Mouse (Mus musculus): ENCODE measurements around the gene Adgrb2. TPM values are rescaled to one million over a fixed set of nuclear protein-coding genes. Genes with fewer than 3 reads are reported as not detected.
A peak's percentile ranks its signal among the peaks of the same experiment; 100 is the strongest.

Adgrb2 gene
- polyA plus RNA-seq, 1 experiment from 2014 or later: 2.1 TPM

DNA sequence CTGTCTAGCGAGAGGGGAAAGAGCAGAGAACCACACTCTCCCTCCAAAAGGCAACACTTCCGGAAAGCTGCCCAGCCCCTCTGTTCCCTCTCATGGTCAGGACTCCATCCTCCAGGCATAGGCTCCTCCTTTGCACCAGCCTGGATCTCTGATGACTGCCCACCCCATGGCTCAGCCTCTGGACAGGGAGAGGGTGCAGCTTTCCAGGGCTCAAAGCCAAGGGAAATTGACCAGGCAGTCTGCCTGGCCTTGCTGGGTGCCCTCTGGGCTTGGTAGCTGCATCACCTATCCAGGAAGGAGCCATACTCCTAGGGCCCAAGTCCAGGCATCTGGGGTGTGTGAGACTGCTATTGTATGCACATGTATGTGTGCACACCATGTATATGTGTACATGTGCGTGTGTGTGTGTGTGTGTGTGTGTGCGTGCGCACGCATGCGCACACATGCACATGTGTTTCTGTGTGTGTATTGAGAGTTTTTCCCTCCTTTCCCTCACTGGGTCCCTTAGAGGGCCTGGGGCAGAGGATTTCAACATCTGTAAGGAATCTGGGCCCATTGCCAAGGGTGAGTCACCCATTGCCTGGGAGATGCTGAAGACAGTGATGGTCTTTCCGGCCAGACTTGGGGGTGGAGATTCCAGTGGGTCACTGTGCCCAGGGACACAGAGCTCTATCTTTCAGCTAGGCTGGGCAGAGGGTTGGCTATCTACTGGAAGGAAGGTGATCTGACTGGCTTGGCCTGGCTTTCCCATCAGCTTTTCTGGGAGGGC lies 65.6 kb downstream of the Adgrb2 start:
- no peak overlapping the region for H3K27ac ChIP-seq (replicated peaks; ENCODE audit: low read depth, low read length)
- no peak overlapping the region for H3K4me3 ChIP-seq (ENCODE audit: low read depth, low read length)
- no peaks in the 10 kb centered on the region for H3K27me3 ChIP-seq (ENCODE audit: control insufficient read depth, insufficient read depth, low read length)
- H3K9ac ChIP-seq (replicated peaks; ENCODE audit: low read length): no peak overlapping the region
- no peak for DNase-seq (ENCODE audit: low spot score)
- H3K4me2 ChIP-seq (ENCODE audit: low read depth, low read length): no peak overlapping the region
- peaks cover 7% of the 10 kb centered on the region for H3K4me1 ChIP-seq (ENCODE audit: control insufficient read depth, insufficient read depth, low read length)
- 83% methylated on average over 8 of the region's 8 CpGs for WGBS
- ATAC-seq (replicated peaks; ENCODE audit: insufficient number of reproducible peaks, low FRiP score, low TSS enrichment, low read depth): no peak
- no peaks in the 10 kb centered on the region for H3K9me3 ChIP-seq (replicated peaks; ENCODE audit: control insufficient read depth, low read length)
- no peaks in the 10 kb centered on the region for H3K36me3 ChIP-seq (replicated peaks; ENCODE audit: control insufficient read depth, insufficient read depth, low read depth, low read length)

DNA sequence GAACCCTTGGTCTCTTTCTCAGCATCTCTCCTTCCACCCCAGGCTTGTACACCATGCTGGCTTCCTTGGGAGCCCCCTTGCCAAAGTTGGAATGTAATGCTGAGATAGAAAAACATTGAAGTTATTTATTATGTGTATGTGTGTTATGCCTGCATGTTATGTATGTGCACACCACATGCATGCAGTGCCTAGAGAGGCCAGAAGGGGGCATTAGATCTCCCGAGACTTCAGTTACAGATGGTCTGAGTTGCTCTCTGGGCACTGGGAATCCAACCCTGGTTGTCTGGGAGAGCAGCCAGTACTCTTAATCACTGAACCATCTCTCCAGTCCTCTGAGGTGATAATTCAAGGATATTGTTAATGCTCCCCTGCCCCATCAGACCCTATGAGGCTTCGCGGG lies 67.6 kb downstream of the Adgrb2 start:
- Histone ChIP-seq H3K9me3 (replicated peaks; ENCODE audit: control insufficient read depth, low read length) (no peaks in the 10 kb centered on the region), H3K36me3 (replicated peaks; ENCODE audit: control insufficient read depth, insufficient read depth, low read depth, low read length) (no peaks in the 10 kb centered on the region), H3K27me3 (ENCODE audit: control insufficient read depth, insufficient read depth, low read length) (no peaks in the 10 kb centered on the region), H3K4me2 (ENCODE audit: low read depth, low read length) (no peak overlapping the region), H3K27ac (replicated peaks; ENCODE audit: low read depth, low read length) (no peak overlapping the region), H3K4me3 (ENCODE audit: low read depth, low read length) (no peak overlapping the region), H3K9ac (replicated peaks; ENCODE audit: low read length) (no peak overlapping the region), H3K4me1 (ENCODE audit: control insufficient read depth, insufficient read depth, low read length) (peaks cover 4% of the 10 kb centered on the region)
- ATAC-seq (replicated peaks; ENCODE audit: insufficient number of reproducible peaks, low FRiP score, low TSS enrichment, low read depth) (no peak), DNase-seq (ENCODE audit: low spot score) (no peak)
- WGBS: 93% methylated on average over 3 of the region's 3 CpGs

DNA sequence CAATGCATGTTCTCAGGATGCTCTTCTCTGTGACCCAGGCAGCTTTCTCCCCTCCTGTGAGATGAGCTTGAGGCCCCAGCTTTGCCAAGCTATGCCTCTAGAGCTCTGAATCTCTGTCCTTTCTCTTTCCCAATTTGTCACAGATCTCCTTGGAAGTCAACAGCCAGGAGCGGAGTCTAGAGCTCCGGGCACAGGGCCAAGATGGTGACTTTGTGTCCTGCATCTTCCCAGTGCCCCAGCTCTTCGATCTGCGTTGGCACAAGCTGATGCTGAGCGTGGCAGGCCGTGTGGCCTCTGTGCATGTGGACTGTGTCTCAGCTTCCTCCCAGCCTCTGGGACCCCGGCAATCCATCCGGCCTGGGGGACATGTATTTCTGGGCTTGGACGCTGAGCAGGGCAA lies 68.4 kb downstream of the Adgrb2 start:
- Histone ChIP-seq H3K4me1 (ENCODE audit: control insufficient read depth, insufficient read depth, low read length) (peaks cover 1% of the 10 kb centered on the region), H3K36me3 (replicated peaks; ENCODE audit: control insufficient read depth, insufficient read depth, low read depth, low read length) (no peaks in the 10 kb centered on the region), H3K27ac (replicated peaks; ENCODE audit: low read depth, low read length) (no peak overlapping the region), H3K9me3 (replicated peaks; ENCODE audit: control insufficient read depth, low read length) (no peaks in the 10 kb centered on the region), H3K9ac (replicated peaks; ENCODE audit: low read length) (no peak overlapping the region), H3K27me3 (ENCODE audit: control insufficient read depth, insufficient read depth, low read length) (no peaks in the 10 kb centered on the region), H3K4me3 (ENCODE audit: low read depth, low read length) (no peak overlapping the region), H3K4me2 (ENCODE audit: low read depth, low read length) (no peak overlapping the region)
- WGBS: 92% methylated on average over 9 of the region's 9 CpGs
- ATAC-seq (replicated peaks; ENCODE audit: insufficient number of reproducible peaks, low FRiP score, low TSS enrichment, low read depth): no peak
- no peak for DNase-seq (ENCODE audit: low spot score)

DNA sequence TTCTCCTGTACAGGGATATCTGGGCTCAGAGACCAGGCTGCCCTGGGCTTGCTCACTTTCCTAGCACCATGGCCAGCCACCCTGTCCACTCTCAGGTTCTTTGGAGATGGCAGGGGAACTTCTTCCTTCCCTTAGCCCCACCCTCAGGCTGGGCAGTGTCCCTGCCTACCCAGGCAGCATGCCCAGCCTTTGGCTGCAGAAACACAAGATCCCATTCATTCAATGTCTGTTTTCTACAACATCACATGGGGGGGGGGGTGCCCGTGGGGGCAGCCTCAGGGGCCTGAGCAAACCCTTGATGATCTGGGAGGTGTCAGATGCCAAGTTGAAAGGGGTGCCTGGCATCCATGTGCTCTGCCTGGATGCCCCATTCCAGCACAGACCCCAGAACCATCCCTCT lies 70.1 kb downstream of the Adgrb2 start:
- H3K4me3 ChIP-seq (ENCODE audit: low read depth, low read length): no peak overlapping the region
- H3K4me1 ChIP-seq (ENCODE audit: control insufficient read depth, insufficient read depth, low read length): no peaks in the 10 kb centered on the region; the same call in 1 of the 2 replicates
- no peaks in the 10 kb centered on the region for H3K36me3 ChIP-seq (replicated peaks; ENCODE audit: control insufficient read depth, insufficient read depth, low read depth, low read length)
- no peak overlapping the region for H3K4me2 ChIP-seq (ENCODE audit: low read depth, low read length)
- H3K9me3 ChIP-seq (replicated peaks; ENCODE audit: control insufficient read depth, low read length): no peaks in the 10 kb centered on the region
- no peak overlapping the region for H3K9ac ChIP-seq (replicated peaks; ENCODE audit: low read length)
- H3K27me3 ChIP-seq (ENCODE audit: control insufficient read depth, insufficient read depth, low read length): no peaks in the 10 kb centered on the region
- WGBS: 63% methylated on average over 1 of the region's 1 CpGs
- H3K27ac ChIP-seq (replicated peaks; ENCODE audit: low read depth, low read length): no peak overlapping the region
- no peak for DNase-seq (ENCODE audit: low spot score)
- no peak for ATAC-seq (replicated peaks; ENCODE audit: insufficient number of reproducible peaks, low FRiP score, low TSS enrichment, low read depth)

DNA sequence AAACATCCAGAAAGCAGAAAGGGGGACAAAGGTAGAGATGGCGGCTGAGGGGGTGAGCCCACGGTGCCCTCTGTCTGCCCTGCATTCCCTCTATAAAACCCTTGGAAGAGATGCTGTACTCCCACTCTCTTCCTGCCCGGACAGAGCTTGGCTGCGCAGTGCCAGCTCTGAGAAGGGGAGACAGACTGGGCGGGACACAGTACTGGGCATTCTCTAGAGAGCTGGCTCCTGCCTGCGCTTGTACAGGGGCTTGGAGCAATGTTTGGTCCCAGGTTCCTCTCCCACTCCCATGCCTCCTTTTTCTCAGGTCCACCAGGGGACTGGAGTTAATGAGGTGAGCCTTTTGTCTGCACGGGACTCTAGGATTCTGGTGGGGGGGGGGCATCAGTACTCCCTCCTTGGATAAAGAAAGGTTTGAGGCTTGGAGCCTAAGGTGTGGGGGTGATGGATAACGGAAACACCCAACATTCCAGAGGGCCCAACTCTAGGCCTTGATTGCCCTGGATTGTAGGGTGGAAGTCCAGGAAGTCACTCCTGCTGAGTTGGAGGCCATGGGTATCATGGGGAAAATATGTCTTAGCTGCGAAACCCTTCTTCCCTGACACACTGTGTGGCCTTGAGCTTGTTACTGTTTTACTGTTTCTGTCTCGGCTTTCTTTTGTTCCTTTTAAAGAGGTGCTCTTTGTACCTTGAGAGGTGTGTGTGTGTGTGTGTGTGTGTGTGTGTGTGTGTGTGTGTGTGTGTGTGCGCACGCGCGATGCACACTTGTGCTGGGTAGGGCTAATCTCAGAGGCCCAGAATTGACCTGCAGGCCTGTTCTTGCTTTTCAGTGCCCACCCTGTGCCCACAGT lies 70.7 kb downstream of the Adgrb2 start:
- WGBS: 81% methylated on average over 14 of the region's 14 CpGs
- H3K4me1 ChIP-seq (ENCODE audit: control insufficient read depth, insufficient read depth, low read length): no peaks in the 10 kb centered on the region
- H3K27ac ChIP-seq (replicated peaks; ENCODE audit: low read depth, low read length): no peak overlapping the region
- no peaks in the 10 kb centered on the region for H3K36me3 ChIP-seq (replicated peaks; ENCODE audit: control insufficient read depth, insufficient read depth, low read depth, low read length)
- ATAC-seq (replicated peaks; ENCODE audit: insufficient number of reproducible peaks, low FRiP score, low TSS enrichment, low read depth): no peak
- H3K4me2 ChIP-seq (ENCODE audit: low read depth, low read length): no peak overlapping the region
- no peaks in the 10 kb centered on the region for H3K9me3 ChIP-seq (replicated peaks; ENCODE audit: control insufficient read depth, low read length)
- no peak overlapping the region for H3K9ac ChIP-seq (replicated peaks; ENCODE audit: low read length)
- H3K27me3 ChIP-seq (ENCODE audit: control insufficient read depth, insufficient read depth, low read length): no peaks in the 10 kb centered on the region
- H3K4me3 ChIP-seq (ENCODE audit: low read depth, low read length): no peak overlapping the region
- DNase-seq (ENCODE audit: low spot score): no peak

DNA sequence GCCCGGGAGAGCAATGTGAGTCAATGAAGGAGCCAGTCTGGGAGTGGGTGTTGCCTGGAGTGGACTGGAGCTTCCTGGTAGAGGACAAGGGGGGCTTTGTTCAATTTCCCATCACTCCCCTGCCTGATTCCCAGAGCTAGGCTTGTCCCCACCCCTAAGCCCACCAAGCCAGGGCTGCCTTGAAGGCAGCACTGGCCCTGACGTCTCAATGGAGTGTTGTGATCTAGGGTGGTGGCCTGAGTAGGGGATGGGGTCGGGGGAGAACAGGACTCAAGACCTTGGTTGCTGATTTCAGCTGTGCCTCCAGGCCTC lies 71.3 kb downstream of the Adgrb2 start:
- no peak overlapping the region for H3K9ac ChIP-seq (replicated peaks; ENCODE audit: low read length)

DNA sequence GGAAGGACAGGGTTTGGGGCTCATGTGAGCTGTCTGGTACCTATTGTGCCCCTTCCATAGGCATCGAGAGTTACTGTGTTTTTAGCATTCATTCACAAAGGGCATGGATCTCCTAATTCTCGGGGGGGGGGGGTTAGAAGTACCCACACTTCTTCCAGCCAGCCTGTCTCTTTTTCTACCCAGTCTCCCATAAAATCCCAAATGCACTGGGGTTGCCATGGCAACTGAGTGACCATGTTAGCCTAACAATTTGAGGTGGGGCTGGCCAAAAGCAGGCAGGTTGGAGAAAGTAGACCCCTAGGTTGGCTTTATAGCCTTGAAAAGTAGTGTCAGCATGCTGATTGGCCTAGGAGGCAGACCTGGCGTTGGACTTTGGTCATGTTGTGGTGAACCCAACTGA lies 71.8 kb downstream of the Adgrb2 start:
- Histone ChIP-seq H3K4me2 (ENCODE audit: low read depth, low read length) (no peak overlapping the region), H3K9ac (replicated peaks; ENCODE audit: low read length) (no peak overlapping the region), H3K4me1 (ENCODE audit: control insufficient read depth, insufficient read depth, low read length) (no peaks in the 10 kb centered on the region), H3K27ac (replicated peaks; ENCODE audit: low read depth, low read length) (no peak overlapping the region), H3K27me3 (ENCODE audit: control insufficient read depth, insufficient read depth, low read length) (no peaks in the 10 kb centered on the region), H3K4me3 (ENCODE audit: low read depth, low read length) (no peak overlapping the region), H3K36me3 (replicated peaks; ENCODE audit: control insufficient read depth, insufficient read depth, low read depth, low read length) (no peaks in the 10 kb centered on the region), H3K9me3 (replicated peaks; ENCODE audit: control insufficient read depth, low read length) (no peaks in the 10 kb centered on the region)
- ATAC-seq (replicated peaks; ENCODE audit: insufficient number of reproducible peaks, low FRiP score, low TSS enrichment, low read depth) (no peak), DNase-seq (ENCODE audit: low spot score) (no peak)
- WGBS: 68% methylated on average over 3 of the region's 3 CpGs

More for the DNA sequence above, 71.3 kb downstream of the Adgrb2 start:
- no peak overlapping the region for H3K4me2 ChIP-seq (ENCODE audit: low read depth, low read length)
- no peak overlapping the region for H3K4me3 ChIP-seq (ENCODE audit: low read depth, low read length)
- no peaks in the 10 kb centered on the region for H3K36me3 ChIP-seq (replicated peaks; ENCODE audit: control insufficient read depth, insufficient read depth, low read depth, low read length)
- 28% methylated on average over 3 of the region's 3 CpGs for WGBS
- no peaks in the 10 kb centered on the region for H3K4me1 ChIP-seq (ENCODE audit: control insufficient read depth, insufficient read depth, low read length)
- H3K27ac ChIP-seq (replicated peaks; ENCODE audit: low read depth, low read length): no peak overlapping the region
- H3K9me3 ChIP-seq (replicated peaks; ENCODE audit: control insufficient read depth, low read length): no peaks in the 10 kb centered on the region
- no peaks in the 10 kb centered on the region for H3K27me3 ChIP-seq (ENCODE audit: control insufficient read depth, insufficient read depth, low read length)
- no peak for DNase-seq (ENCODE audit: low spot score)
- no peak for ATAC-seq (replicated peaks; ENCODE audit: insufficient number of reproducible peaks, low FRiP score, low TSS enrichment, low read depth)

DNA sequence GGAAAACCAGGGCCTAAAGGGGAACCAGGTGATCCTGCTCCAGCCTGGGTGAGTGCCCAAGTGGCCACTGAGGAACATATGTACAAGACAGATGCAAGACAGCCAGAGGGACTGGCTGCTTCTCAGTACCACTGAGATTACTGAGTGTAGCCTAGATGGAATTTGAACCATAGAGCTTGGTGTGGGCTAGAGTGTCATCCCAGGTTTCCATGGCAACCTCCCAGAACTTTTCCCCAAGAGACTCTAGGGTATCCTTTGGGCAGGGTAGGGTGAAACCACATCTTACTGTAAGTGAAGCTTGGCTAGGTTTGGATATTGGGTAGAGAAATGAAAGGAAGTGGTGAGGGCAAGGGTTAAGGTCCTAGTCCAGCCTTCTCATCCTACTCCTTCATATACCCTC lies 76.3 kb downstream of the Adgrb2 start:
- Histone ChIP-seq H3K27me3 (ENCODE audit: control insufficient read depth, insufficient read depth, low read length) (no peaks in the 10 kb centered on the region), H3K9ac (replicated peaks; ENCODE audit: low read length) (no peak overlapping the region), H3K4me2 (ENCODE audit: low read depth, low read length) (no peak overlapping the region), H3K36me3 (replicated peaks; ENCODE audit: control insufficient read depth, insufficient read depth, low read depth, low read length) (no peaks in the 10 kb centered on the region), H3K9me3 (replicated peaks; ENCODE audit: control insufficient read depth, low read length) (no peaks in the 10 kb centered on the region), H3K27ac (replicated peaks; ENCODE audit: low read depth, low read length) (no peak overlapping the region), H3K4me1 (ENCODE audit: control insufficient read depth, insufficient read depth, low read length) (no peaks in the 10 kb centered on the region), H3K4me3 (ENCODE audit: low read depth, low read length) (no peak overlapping the region)
- peak; percentile 34 for DNase-seq (ENCODE audit: low spot score)
- ATAC-seq (replicated peaks; ENCODE audit: insufficient number of reproducible peaks, low FRiP score, low TSS enrichment, low read depth): no peak
